Mouse (Mus musculus): ENCODE results near the gene Col5a1. TPM values are rescaled to one million over a fixed set of nuclear protein-coding genes. Genes with fewer than 3 reads are reported as not detected.

Col5a1 gene
- total and polyA plus RNA-seq, 3 experiments = 20.1 to 37.1 (median 36.4) TPM

Other genes starting within 250 kb of the Col5a1 start
- 10 to 100 TPM; 59.4 to 71.6 TPM for gene Rxra, start 210.0 kb upstream of the Col5a1 start, total RNA-seq (2021)
- gene Rxra, start 210.0 kb upstream of the Col5a1 start, polyA plus RNA-seq (2012; rRNA removed) = 84.5 and 90.5 TPM in 2 replicates
- gene Fcnb, start 198.5 kb downstream of the Col5a1 start, total RNA-seq (2021) = not detected
- gene Fcnb, start 198.5 kb downstream of the Col5a1 start, polyA plus RNA-seq (2012; rRNA removed) = not detected in 2 replicates

Data from adrenal gland, adult 2 months (tissue).